Mouse (Mus musculus) limb, embryonic 14.5 days (tissue): ENCODE results near the gene Lrrc8c. TPM values are rescaled to one million over a fixed set of nuclear protein-coding genes. Genes with fewer than 3 reads are reported as not detected.

ENCODE experiments used
- ATAC-seq: fragments of 200-750 bp; cut with Nextera tagmentation; 2 replicates; pipeline ENCODE4 v1.8.0; 2017; ENCODE audit warnings: low read depth, moderate number of reproducible peaks, moderate TSS enrichment; ENCODE audit not compliant: low FRiP score
- DNase-seq: peaks from one replicate; pipeline ENCODE4 v3.0.0-alpha.2; 2015; ENCODE audit warnings: low spot score
- H3K27ac ChIP-seq: fragments of 300-500 bp; sonication (generic); replicated peaks from 2 replicates; pipeline ENCODE4 v1.5.1; 2014; ENCODE audit warnings: low read depth, mild to moderate bottlenecking, low read length, moderate library complexity, mixed read lengths
- H3K27me3 ChIP-seq: fragments of 300-500 bp; sonication (generic); 2 replicates; pipeline ENCODE4 v1.6.1; 2014; ENCODE audit warnings: low read length, mixed read lengths; ENCODE audit not compliant: control insufficient read depth, insufficient read depth
- H3K36me3 ChIP-seq: fragments of 300-500 bp; sonication (generic); 2 replicates; pipeline ENCODE4 v1.6.1; 2014; ENCODE audit warnings: mild to moderate bottlenecking, low read length, moderate library complexity, mixed read lengths; ENCODE audit not compliant: control insufficient read depth, insufficient read depth
- H3K4me1 ChIP-seq: fragments of 300-500 bp; sonication (generic); 2 replicates; pipeline ENCODE4 v1.6.1; 2014; ENCODE audit warnings: antibody characterized with exemption, low read length, mixed read lengths; ENCODE audit not compliant: control insufficient read depth, insufficient read depth
- H3K4me2 ChIP-seq: fragments of 300-500 bp; sonication (generic); replicated peaks from 2 replicates; pipeline ENCODE4 v1.6.1; 2014; ENCODE audit warnings: low read depth, mild to moderate bottlenecking, low read length, moderate library complexity; ENCODE audit not compliant: severe bottlenecking
- H3K4me3 ChIP-seq: fragments of 300-500 bp; sonication (generic); replicated peaks from 2 replicates; pipeline ENCODE4 v1.5.1; 2014; ENCODE audit warnings: low read length
- H3K9ac ChIP-seq: fragments of 300-500 bp; sonication (generic); 2 replicates; pipeline ENCODE4 v1.6.1; 2014; ENCODE audit warnings: mild to moderate bottlenecking, low read depth, low read length, moderate library complexity; ENCODE audit not compliant: severe bottlenecking
- H3K9me3 ChIP-seq: fragments of 300-500 bp; sonication (generic); 2 replicates; pipeline ENCODE4 v1.6.1; 2016; ENCODE audit warnings: low read length; ENCODE audit not compliant: control insufficient read depth
- POLR2A ChIP-seq: fragments of 200-500 bp; IDR thresholded peaks from 2 replicates; pipeline ENCODE4 v1.8.0; 2012; ENCODE audit warnings: inconsistent platforms, mild to moderate bottlenecking, moderate library complexity, borderline replicate concordance; ENCODE audit not compliant: insufficient read depth, insufficient read length; ENCODE audit errors: extremely low read depth
- WGBS: fragments of 180-500 bp; shearing (Covaris S2); extraction: QIAGEN DNeasy Blood & Tissue Kit; methylation state at CpG from one replicate; pipeline ENCODE4 v1.1.7; 2014; 5-methylcytosine and 5-hydroxymethylcytosine counted together
- polyA plus RNA-seq, 2 experiments: library from polyadenylated mRNA; depleted of rRNA in 1 of 2; stranded (reverse) in 1 of 2; unstranded in 1 of 2; fragments of >200 nt; fragmentation: Nextera tagmentation in 1 of 2; extraction: Ambion mirVana in 1 of 2; gene quantifications; 2 replicates each; pipeline versions ENCODE4 v1.2.1 to v1.2.3; 2012 to 2014

The Lrrc8c gene
- polyA plus RNA-seq, 2 experiments = 13.0 to 19.7 TPM

DNA sequence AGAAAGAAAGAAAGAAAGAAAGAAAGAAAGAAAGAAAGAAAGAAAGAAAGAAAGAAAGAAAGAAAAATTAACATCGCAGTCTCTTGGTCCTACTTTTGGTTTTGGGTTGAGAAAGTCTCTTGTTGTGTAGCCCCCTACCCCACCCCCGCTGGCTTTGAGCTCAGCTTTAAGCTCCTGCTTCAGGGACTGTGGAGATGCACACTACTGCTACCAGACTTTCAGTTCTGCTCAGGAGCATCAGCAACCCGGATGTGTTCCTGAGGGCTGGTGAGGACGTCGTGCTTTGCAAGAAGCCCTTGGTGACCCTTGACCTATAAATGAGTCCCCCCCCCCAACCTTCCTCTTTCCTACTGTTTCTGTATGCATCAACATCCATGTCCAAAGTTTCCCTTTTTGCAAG lies 97.3 kb downstream of the Lrrc8c start:
- TF ChIP-seq POLR2A = no peak
- H3K9me3 ChIP-seq = no peaks in the 10 kb centered on the region

DNA sequence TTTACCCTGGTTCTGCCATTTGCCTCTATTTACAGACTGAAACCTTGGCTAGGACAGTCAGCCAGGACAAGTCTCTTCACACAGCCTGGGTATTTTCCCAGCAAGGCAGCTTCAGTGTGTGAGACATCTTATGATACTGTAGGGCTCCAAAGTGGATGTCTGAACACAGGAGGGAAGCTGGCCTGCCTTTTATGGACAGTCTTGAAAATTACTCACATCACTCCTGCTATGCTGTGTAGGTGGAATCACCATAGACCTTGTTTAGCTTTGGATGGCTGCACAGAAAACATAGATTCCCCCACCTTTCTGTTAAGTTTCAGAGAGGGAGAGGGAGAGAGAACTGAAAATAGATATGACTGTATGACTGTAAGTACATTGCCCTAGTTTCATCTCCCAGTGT lies 99.3 kb downstream of the Lrrc8c start:
- DNase-seq (no peak), ATAC-seq (no peak)
- Histone ChIP-seq H3K9me3 (no peaks in the 10 kb centered on the region), H3K4me2 (no peak overlapping the region), H3K36me3 (no peaks in the 10 kb centered on the region), H3K4me1 (no peaks in the 10 kb centered on the region), H3K27me3 (no peaks in the 10 kb centered on the region), H3K4me3 (no peak overlapping the region), H3K27ac (no peak overlapping the region), H3K9ac (no peak overlapping the region)
- TF ChIP-seq POLR2A = no peak

More for the DNA sequence above, 97.3 kb downstream of the Lrrc8c start:
- Histone ChIP-seq H3K4me3 (no peak overlapping the region), H3K36me3 (no peaks in the 10 kb centered on the region), H3K9ac (no peak overlapping the region), H3K27ac (no peak overlapping the region), H3K27me3 (no peaks in the 10 kb centered on the region), H3K4me2 (no peak overlapping the region), H3K4me1 (no peaks in the 10 kb centered on the region)
- DNase-seq = no peak
- ATAC-seq = no peak
- WGBS = 75% methylated on average over 5 of the region's 5 CpGs

- ATAC-seq = no peak
- Histone ChIP-seq H3K27ac (no peak overlapping the region), H3K9ac (no peak overlapping the region), H3K4me2 (no peak overlapping the region), H3K4me1 (no peaks in the 10 kb centered on the region), H3K27me3 (no peaks in the 10 kb centered on the region), H3K36me3 (no peaks in the 10 kb centered on the region), H3K4me3 (no peak overlapping the region), H3K9me3 (no peaks in the 10 kb centered on the region)
- WGBS = 84% methylated on average over 2 of the region's 2 CpGs
- DNase-seq = no peak
- TF ChIP-seq POLR2A = no peak
These were observed 100.5 kb downstream of the Lrrc8c start for GRCm38 (mm10) chr5:105619666-105620065.

DNA sequence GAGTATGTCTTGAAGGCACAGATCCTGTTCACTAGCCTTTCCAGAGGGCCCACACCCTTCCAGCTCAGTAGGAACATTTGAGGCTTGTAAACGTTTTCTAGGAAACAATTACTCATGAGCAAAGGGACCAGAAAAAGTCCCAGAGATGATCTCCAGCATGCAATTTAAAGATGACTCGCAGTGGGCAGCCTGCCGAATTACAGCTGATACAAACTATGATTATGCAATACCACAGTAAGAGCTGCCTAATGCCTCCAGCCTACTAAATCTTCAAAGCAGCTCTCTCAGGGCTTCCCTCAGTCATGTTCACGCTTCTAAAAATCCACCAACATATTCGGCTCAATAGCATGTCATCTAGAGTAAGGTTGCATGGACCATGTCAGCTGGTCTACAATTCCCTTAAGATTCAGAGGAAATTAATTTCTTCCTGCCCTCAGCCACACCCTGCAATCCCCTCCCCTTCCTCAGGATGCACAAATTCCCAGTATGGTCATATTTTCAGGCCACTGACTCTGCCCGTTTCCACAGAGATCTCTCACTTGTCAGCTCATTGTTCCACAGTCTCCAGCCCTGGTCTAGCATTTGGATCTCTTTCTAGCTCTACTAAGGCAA lies 101.4 kb downstream of the Lrrc8c start:
- no peaks in the 10 kb centered on the region for H3K9me3 ChIP-seq
- H3K27me3 ChIP-seq = no peaks in the 10 kb centered on the region
- H3K4me3 ChIP-seq = no peak overlapping the region
- ATAC-seq (no peak), DNase-seq (no peak)
- no peak for TF ChIP-seq POLR2A
- WGBS = 74% methylated on average over 6 of the region's 6 CpGs
- H3K4me1 ChIP-seq = no peaks in the 10 kb centered on the region
- H3K9ac ChIP-seq = no peak overlapping the region
- no peaks in the 10 kb centered on the region for H3K36me3 ChIP-seq
- no peak overlapping the region for H3K27ac ChIP-seq
- H3K4me2 ChIP-seq = no peak overlapping the region

- no peak for ATAC-seq
- Histone ChIP-seq H3K4me3 (no peak overlapping the region), H3K4me1 (no peaks in the 10 kb centered on the region), H3K9me3 (no peaks in the 10 kb centered on the region), H3K27ac (no peak overlapping the region), H3K4me2 (no peak overlapping the region), H3K9ac (no peak overlapping the region), H3K36me3 (no peaks in the 10 kb centered on the region), H3K27me3 (no peaks in the 10 kb centered on the region)
- no peak for DNase-seq
- no peak for TF ChIP-seq POLR2A
- 51% methylated on average over 4 of the region's 4 CpGs for WGBS
These were observed 104.0 kb downstream of the Lrrc8c start for GRCm38 (mm10) chr5:105623074-105623713.
